Mouse (Mus musculus) spleen, embryonic (tissue): ENCODE results near the gene Desi2.
"Not testable (repeated sequence)": the region's sequence is repeated elsewhere in the genome, so short reads cannot be mapped to it uniquely, and the experiment has no call there.

Experiments
- CTCF ChIA-PET: fragments of 350-600 bp; sonication (Branson Sonifier 250); formaldehyde crosslinking; loops from one replicate; lab custom pipeline; 2022; lab: Charles Lee

Desi2 gene

DNA sequence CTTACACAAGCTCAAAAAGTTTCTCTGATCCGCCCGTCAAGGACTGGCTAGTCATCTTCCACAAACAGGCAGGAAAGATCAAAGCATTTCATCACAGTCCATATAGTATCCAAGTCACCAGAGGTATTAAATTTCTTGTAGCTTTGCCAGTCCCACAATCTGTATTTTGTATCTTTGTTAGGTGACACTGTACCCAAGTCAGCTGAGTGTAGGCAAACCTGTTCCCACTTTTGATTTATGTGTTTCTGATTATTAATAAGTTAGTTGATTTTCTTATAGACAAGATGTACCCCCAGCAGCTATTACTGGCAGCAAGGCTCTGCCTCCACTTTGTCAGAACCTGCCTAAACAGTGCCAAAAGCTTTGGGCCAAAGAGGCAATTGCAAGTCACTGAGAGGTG lies 71.6 kb downstream of the Desi2 start:
- CTCF ChIA-PET, result no interaction called here

DNA sequence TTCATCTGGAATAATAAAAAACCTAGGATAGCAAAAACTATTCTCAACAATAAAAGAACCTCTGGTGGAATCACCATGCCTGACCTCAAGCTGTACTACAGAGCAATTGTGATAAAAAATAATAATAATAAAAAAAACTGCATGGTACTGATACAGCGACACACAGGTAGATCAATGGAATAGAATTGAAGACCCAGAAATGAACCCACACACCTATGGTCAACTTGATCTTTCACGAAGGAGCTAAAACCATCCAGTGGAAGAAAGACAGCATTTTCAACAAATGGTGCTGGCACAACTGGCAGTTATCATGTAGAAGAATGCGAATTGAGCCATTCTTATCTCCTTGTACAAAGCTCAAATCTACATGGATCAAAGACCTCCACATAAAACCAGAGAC lies 78.2 kb downstream of the Desi2 start:
- CTCF ChIA-PET, result not testable (repeated sequence)

DNA sequence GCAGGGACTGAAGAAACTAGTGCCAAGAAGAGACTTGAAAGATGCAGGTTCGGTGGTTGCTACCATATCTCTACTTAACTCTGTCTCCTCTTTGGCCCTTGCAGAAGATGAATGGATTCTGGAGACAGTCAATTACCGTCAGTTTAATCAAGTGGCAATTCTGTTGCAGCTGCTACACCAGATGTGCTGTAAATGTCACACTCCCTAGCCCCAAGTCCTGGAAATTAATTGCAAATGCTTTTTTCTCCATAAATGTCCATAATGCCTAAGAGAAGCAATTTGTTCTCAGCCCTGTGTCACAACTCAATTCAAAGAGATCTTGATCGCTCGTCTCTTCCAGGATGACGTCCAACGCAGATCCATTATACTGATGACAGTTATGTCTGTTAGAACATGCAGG lies 83.4 kb downstream of the Desi2 start:
- CTCF ChIA-PET, result no interaction called here

DNA sequence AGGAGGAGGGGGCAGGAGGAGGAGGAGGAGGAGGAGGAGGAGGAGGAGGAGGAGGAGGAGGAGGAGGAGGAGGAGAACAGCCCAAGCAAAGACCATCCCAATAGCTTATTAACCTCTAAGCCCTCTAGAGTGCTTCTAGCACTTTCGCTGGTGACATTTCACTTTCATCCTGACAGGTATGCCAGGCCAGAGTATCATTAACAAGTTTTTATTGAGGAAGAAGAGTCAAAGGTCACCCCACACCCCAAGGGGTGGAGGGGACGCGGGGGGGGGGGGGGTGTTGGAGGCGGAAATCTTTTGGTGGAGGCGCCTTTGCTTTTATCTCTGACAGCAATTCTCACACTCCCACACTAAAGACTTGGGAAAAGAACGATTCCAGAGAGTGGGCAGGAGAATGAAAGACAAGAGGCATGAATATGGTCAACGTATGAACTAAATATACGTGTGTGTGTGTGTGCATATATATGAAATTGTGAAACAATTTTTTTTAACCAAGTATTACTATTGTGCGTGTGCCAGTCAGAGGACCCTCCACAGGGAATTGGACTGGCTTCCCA lies 88.0 kb downstream of the Desi2 start:
- CTCF ChIA-PET, result no interaction called here

DNA sequence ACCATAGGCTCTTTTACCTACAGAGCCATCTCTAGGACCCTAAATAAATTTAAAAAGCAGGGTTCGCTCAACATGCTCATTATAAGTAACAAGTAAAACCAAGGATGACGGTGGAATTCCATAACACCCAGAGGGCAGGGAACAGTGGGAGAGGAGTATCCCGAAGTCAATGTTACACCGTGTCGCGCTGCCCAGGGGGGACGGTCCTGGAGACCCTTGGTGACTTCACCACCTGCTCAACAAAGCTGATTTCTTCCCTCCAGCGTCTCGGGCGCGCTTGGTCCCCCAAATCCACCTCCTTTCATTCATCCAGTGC lies 88.5 kb downstream of the Desi2 start:
- CTCF ChIA-PET, result no interaction called here

DNA sequence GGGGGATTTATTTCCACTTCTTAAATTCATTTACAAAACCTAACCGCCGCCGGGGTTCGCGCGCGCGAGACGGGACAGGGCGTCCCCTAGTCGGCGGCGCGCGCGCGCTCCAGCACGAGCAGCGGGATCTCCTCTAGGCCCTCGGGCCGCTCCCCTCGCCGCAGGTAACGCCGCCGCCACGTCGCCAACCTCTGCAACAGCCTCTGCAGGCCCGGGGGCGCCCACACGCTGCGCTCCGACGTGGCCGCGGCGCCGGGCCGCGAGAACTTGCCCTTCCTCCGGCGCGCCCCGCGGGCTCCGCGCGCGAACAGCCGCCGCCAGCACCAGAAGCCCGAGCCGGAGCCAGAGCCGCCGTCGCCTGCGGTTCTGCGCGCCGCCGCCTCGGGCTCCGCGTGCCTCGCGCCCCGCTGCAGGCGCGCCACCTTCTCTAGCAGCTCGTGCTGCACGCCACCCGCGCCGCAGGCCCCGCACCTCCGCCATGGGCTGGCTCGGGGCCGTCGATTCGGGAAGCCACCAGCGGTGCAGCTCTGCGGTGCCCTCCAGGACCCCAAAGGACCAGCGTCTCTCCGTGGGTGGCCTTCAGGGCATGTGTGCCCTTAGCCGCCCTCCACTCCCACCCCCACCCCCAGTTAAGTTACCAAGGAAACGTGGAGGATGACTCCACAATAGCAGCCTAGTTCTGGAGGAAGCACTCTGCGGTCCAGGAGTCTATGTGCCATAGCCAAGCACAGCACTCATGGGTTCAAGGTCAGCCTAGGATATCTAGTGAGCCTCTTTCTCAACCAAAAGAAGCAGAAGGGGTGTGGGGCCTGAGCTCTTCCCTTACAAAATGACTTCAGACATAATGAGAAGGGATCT lies 89.1 kb downstream of the Desi2 start:
- CTCF ChIA-PET, result no interaction called here

DNA sequence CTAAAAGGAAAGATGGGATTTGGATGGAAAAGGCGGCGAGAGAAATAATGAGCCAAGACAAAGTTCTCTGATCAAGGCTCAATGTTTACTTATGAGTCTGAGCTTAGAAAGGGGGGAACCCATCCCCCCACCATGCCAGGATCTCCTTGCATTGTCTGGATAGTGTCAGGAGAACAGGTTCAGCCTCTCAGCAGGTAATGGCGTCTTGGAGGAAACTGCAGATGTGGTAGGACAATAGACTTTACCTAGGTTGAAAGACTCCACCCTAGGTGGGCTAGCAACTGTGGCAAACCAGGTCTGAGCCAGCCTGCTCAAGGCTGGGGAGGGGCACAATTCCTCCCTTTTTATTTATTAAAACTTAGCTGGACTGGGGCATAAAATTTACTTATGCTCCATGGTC lies 96.1 kb downstream of the Desi2 start:
- CTCF ChIA-PET, result not testable (repeated sequence)

DNA sequence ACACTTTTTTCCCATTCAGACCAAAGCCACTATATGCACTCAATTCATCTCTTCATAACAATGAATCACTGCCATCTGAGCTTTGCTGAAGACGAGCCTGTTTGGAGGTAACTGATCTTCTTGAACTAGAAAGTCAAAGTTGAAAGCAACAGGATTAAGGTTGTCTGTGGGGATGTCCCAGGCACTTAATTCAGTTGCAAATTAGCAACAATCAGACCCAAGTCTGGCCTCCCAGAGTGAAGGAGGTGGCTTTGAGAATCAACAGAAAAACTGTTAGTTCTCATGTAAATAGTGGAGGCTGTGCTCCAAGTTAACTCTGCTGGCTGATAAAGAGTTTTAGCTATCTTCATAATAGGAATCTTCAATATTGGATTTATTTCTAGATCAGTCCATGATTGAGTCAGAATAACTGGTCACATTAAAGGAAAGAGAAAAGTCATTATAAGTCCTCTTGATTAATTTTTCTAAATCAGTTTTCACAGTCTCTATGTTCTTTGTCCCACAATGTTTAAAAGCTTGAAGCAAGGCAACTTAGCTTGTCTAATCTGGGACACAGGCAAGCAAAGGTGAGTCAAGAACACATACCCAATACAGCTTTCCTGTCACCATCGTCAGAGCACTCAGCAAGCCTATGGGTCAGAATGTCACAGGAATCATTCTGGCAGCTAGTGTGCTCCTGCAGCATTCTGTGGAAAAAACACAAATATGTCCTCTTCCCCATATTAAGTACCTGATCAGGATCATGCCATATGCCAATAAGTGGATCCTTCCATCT lies 96.9 kb downstream of the Desi2 start:
- CTCF ChIA-PET, result interaction anchor here (0.6 kb wide), 1 partner anchor 472 kb away, joined by 7 read pairs; no protein-coding TSS in a partner anchor

DNA sequence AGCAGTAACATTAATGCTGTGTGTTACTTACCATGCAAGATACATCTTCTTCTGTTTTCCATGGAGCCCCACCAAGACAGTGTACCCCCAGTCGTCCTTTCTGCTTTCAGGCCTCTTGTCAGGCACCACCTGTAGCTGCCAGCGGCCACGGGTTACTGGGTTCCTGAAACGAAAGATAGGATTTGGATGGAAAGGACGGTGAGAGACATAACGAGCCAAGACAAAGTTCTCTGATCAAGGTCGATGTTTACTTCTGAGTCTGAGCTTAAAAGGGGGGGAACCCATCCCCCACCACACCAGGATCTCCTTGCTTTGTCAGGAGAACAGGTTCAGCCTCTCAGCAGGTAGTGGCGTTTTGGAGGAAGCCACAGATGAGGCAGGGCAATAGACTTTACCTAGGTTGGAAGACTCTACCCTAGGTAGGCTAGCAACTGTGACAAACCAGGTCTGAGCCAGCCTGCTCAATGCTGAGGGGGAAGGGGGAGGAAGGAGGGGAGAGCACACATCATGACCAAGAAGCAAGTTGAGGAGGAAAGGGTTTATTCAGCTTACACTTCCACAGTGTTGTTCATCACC lies 100.5 kb downstream of the Desi2 start:
- CTCF ChIA-PET, result no interaction called here

DNA sequence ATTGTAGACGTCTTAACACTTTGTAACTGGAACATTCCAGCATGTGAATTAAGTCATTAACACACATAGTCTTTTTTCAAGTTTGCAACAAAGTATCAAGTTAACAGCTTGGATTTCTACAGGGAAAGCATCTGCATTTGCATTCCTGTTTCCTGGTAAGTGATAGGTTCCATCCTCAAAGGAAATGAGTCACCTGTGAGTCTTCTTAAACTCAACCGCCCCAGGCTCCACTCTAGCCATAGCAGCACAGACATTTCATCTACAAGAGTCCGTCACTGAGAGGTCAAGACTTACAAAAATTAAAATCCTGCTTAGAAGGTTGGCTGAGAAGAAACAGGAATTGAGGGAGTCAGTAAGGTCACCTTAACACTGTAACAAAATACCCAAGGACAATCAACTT lies 104.5 kb downstream of the Desi2 start:
- CTCF ChIA-PET, result no interaction called here

DNA sequence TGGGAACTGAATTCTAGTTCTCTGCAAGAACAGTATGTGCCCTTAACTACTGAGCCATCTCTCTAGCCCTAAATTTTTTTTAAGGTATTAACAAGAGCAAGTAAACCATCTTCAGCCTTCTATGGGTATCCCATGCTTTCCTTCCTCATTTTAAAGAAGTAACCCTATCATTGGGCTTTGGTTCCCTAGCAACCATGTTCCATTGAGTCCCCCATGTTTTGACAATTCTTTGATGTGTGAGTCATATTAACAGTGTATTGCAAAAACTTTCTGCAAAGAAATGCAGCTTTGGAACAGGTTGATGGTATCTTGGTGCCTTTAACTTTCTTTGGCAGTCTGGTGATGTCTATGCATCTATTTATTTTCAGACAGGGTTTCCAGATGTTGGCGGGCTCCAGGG lies 106.8 kb downstream of the Desi2 start:
- CTCF ChIA-PET, result no interaction called here

DNA sequence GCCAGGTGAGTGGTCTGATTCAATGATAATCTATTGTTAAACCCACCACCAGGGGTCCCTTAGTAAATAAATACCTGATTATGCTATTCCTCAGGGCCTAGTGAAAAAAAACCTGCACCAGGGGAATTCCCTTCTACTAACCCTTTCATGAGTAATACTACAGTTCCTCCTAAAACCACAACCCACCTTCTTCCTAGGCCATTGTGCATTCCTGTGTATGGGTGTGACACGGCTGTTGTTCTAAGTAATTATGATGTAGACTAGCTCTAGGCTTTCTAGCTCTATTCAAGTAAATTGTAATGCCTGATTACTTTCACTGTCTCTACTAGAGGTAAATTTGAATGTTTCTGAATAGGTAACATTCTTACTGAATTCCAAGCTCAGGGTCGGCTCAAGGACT lies 114.0 kb downstream of the Desi2 start:
- CTCF ChIA-PET, result not testable (repeated sequence)

DNA sequence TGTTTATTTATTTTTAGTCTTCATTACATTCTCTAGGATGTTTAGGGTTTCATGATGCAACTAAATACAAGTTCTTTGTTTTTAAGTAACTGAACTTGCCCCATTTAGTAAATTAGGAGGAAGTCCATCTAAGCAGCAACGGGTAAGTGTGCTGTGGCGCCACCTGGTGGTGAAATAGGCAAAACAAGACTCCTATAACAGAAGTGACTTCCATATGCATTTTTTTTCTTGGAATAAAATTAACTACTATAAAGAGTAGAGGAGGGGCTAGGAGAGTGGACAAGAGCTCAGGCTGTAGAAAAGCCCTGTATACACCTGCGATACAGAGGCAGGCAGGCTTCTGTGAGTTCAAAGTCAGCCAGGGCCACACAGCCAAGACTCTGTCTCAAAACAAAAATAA lies 116.2 kb downstream of the Desi2 start:
- CTCF ChIA-PET, result interaction anchor here (0.8 kb wide), 1 partner anchor 62 kb away, joined by 14 read pairs; no protein-coding TSS in a partner anchor
